Mouse (Mus musculus): ENCODE results near the gene Arhgef7.

GRCm38 (mm10) chr8:11753155-11753941 lies 25.8 kb downstream of the Arhgef7 start:
- no peak for TF ChIP-seq POLR2A (IDR thresholded peaks at IDR 0.05; ENCODE audit: insufficient read depth, low read length)
- TF ChIP-seq CTCF (IDR thresholded peaks at IDR 0.05; ENCODE audit: low read depth, low read length): no peak
